Mouse (Mus musculus): ENCODE data around the gene Sash1. TPM values are rescaled to one million over a fixed set of nuclear protein-coding genes. Genes with fewer than 3 reads are reported as not detected.

Sash1 gene
- total and polyA plus RNA-seq, 3 experiments = 0.09 to 0.59 (median 0.24) TPM

DNA sequence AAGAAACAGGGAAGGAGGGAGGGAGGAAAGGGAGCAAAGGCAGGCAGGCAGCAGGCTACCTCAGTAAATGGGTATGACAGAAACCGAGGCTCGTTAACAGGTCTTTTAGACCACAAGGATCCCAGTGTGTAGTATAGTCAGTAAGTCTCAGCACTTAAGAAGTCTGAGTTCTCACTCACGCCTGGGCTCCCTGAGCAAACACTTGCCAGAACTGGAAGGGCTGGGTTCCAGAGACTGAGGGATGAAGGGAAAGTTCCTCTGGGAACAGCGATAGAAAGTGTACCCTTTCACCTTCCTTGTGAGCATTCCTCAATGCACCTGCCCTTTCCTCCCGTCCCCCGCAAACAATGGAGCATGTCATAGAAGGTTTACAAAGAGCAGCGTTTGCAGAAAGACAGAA is 16.5 kb upstream of the Sash1 start:
- Histone ChIP-seq H3K27ac (ENCODE audit: insufficient read depth, low read depth) (no peak overlapping the region), H3K9ac (ENCODE audit: insufficient read depth, low read depth) (no peak overlapping the region), H3K4me2 (ENCODE audit: insufficient read depth, low read depth, poor library complexity, severe bottlenecking) (no peak overlapping the region), H3K36me3 (replicated peaks in 1 of 2; ENCODE audit: control insufficient read depth in 1 of 2, insufficient read depth in 1 of 2, low read length in 1 of 2) (no peaks in the 10 kb centered on the region), H3K4me3 (replicated peaks in 1 of 3; ENCODE audit: low read depth in 2 of 3, low read length in 2 of 3, poor library complexity in 1 of 3) (no peak overlapping the region), H3K4me1 (ENCODE audit: control insufficient read depth in 1 of 2, insufficient read depth in 2 of 2) (no peaks in the 10 kb centered on the region), H3K27me3 (replicated peaks) (no peaks in the 10 kb centered on the region), H3K79me2 (replicated peaks; ENCODE audit: control insufficient read depth, extremely low read depth, insufficient read depth, poor library complexity, severe bottlenecking) (no peaks in the 10 kb centered on the region), H3K9me3 (replicated peaks; ENCODE audit: low read length) (no peaks in the 10 kb centered on the region)
- TF ChIP-seq TBP (conservative IDR thresholded peaks at IDR 0.05; ENCODE audit: low read depth, low read length) (no peak), KAT2A (IDR thresholded peaks at IDR 0.05; ENCODE audit: insufficient replicate concordance, low read length) (no peak), ELF1 (IDR thresholded peaks at IDR 0.05; ENCODE audit: low read depth, low read length) (no peak), RAD21 (IDR thresholded peaks at IDR 0.05; ENCODE audit: low read depth, low read length) (no peak), SIN3A (IDR thresholded peaks at IDR 0.05; ENCODE audit: low read length) (no peak), MAX (IDR thresholded peaks at IDR 0.05; ENCODE audit: low read length) (no peak), CHD2 (IDR thresholded peaks at IDR 0.05; ENCODE audit: low read length) (no peak)
- in situ Hi-C loops (cut with MboI; ENCODE audit: low pct_ligation_motif_present, low pct_unique_long_range_greater_than_20kb, low sequenced_read_pairs) (no loop called here), dilution Hi-C loops (cut with MboI; ENCODE audit: extremely low pct_ligation_motif_present, extremely low pct_unique_long_range_greater_than_20kb, low sequenced_read_pairs) (no loop called here)
- DNase-seq (ENCODE audit: extremely low read depth) = no peak

DNA sequence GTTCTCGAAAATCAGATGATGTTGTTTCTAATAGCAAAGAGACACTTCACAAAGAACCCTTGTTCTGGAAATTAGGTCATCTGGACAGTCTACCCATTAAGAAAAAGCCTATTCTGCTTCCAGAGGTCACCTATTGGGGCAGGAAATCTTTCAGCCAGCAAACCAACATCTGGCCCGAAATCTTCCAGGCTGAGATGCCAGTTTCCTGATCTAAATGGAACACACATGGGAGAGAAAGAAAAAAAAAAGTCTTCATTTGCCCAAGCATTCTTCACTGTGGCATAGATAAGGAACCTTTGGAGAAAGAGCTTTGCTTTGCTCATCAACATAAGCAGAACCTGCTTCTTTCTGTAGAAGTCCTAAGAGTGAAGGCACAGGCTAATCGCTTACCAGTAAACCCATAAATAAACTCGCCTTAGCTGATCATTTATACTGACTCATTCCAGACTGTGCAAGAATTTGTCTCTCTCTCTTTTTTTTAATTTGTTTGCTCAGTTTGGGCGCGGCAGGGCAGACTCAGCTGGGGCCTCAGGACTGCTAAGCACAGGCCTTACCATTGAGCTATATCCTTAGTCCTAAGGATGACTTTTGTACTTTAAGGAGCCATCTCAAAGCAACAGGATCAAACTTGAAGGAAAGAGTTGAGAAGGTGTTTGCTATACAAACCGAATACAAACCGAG is 13.1 kb upstream of the Sash1 start:
- DNase-seq (ENCODE audit: extremely low read depth) = no peak
- Histone ChIP-seq H3K79me2 (replicated peaks; ENCODE audit: control insufficient read depth, extremely low read depth, insufficient read depth, poor library complexity, severe bottlenecking) (no peaks in the 10 kb centered on the region), H3K4me3 (replicated peaks in 1 of 3; ENCODE audit: low read depth in 2 of 3, low read length in 2 of 3, poor library complexity in 1 of 3) (no peak overlapping the region), H3K36me3 (replicated peaks in 1 of 2; ENCODE audit: control insufficient read depth in 1 of 2, insufficient read depth in 1 of 2, low read length in 1 of 2) (no peaks in the 10 kb centered on the region), H3K27ac (ENCODE audit: insufficient read depth, low read depth) (no peak overlapping the region), H3K9me3 (replicated peaks; ENCODE audit: low read length) (no peaks in the 10 kb centered on the region), H3K4me1 (ENCODE audit: control insufficient read depth in 1 of 2, insufficient read depth in 2 of 2) (no peaks in the 10 kb centered on the region), H3K27me3 (replicated peaks) (no peaks in the 10 kb centered on the region), H3K9ac (ENCODE audit: insufficient read depth, low read depth) (no peak overlapping the region), H3K4me2 (ENCODE audit: insufficient read depth, low read depth, poor library complexity, severe bottlenecking) (no peak overlapping the region)
- dilution Hi-C loops (cut with MboI; ENCODE audit: extremely low pct_ligation_motif_present, extremely low pct_unique_long_range_greater_than_20kb, low sequenced_read_pairs) = no loop called here
- in situ Hi-C loops (cut with MboI; ENCODE audit: low pct_ligation_motif_present, low pct_unique_long_range_greater_than_20kb, low sequenced_read_pairs) = no loop called here
- no peak for TF ChIP-seq CHD2 (IDR thresholded peaks at IDR 0.05; ENCODE audit: low read length)

DNA sequence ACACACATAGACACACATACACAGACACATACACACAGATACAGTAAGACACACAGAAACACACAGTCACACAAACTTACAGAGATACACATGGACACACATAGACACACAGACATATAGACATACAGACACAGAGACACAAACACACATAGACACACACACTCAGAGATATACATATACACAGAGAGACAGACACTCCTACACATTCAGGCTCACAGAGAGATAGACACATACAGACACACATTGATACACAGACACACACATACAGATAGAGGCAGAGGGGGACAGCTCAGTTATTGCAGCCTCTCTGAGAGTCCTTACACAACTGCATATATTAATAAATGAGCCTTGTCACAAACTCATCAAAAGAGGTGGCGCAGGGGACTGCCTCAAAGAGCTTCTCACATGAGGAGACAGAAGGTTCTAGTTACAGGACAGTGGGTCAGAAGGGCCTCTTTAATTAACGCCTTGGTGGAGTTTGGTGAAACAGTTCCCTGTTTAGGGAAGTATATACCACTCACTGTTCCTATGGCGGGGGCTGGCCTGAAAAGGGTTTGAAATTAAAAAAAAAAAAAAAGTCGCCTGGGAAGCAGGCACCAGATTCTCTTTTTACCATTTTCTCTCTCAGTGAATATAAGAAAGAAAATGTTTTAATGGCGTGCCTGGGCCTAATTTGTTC is 12.4 kb upstream of the Sash1 start:
- no peak overlapping the region for H3K9ac ChIP-seq (ENCODE audit: insufficient read depth, low read depth)
- no peak overlapping the region for H3K27ac ChIP-seq (ENCODE audit: insufficient read depth, low read depth)
- in situ Hi-C loops (cut with MboI; ENCODE audit: low pct_ligation_motif_present, low pct_unique_long_range_greater_than_20kb, low sequenced_read_pairs) (no loop called here), dilution Hi-C loops (cut with MboI; ENCODE audit: extremely low pct_ligation_motif_present, extremely low pct_unique_long_range_greater_than_20kb, low sequenced_read_pairs) (no loop called here)
- no peak for DNase-seq (ENCODE audit: extremely low read depth)
- no peak overlapping the region for H3K4me2 ChIP-seq (ENCODE audit: insufficient read depth, low read depth, poor library complexity, severe bottlenecking)
- H3K27me3 ChIP-seq (replicated peaks) = no peaks in the 10 kb centered on the region
- no peak for TF ChIP-seq HCFC1 (IDR thresholded peaks at IDR 0.05; ENCODE audit: low read depth, low read length)
- no peak for TF ChIP-seq NELFE (IDR thresholded peaks at IDR 0.05; ENCODE audit: low read depth, low read length)
- no peak for TF ChIP-seq TCF12 (IDR thresholded peaks at IDR 0.05; ENCODE audit: low read depth, low read length)
- TF ChIP-seq NRF1 (IDR thresholded peaks at IDR 0.05; ENCODE audit: low read depth, low read length) = no peak
- no peak for TF ChIP-seq MXI1 (IDR thresholded peaks at IDR 0.05; ENCODE audit: low read depth, low read length)
- no peak for TF ChIP-seq JUN (IDR thresholded peaks at IDR 0.05; ENCODE audit: insufficient read depth, low read depth, low read length)
- TF ChIP-seq ZC3H11A (IDR thresholded peaks at IDR 0.05; ENCODE audit: low read depth, low read length) = no peak
- no peak for TF ChIP-seq ZNF384 (IDR thresholded peaks at IDR 0.05; ENCODE audit: low read depth, low read length)
- no peak for TF ChIP-seq PAX5 (IDR thresholded peaks at IDR 0.05; ENCODE audit: low read length)
- TF ChIP-seq USF2 (conservative IDR thresholded peaks at IDR 0.05; ENCODE audit: low read depth, low read length) = no peak
- TF ChIP-seq POLR2AphosphoS2 (IDR thresholded peaks at IDR 0.05; ENCODE audit: low read depth, low read length) = no peak
- no peak for TF ChIP-seq KAT2A (IDR thresholded peaks at IDR 0.05; ENCODE audit: insufficient replicate concordance, low read length)
- no peak for TF ChIP-seq E2F4 (IDR thresholded peaks at IDR 0.05; ENCODE audit: insufficient replicate concordance, low read depth, low read length)
- TF ChIP-seq SMC3 (IDR thresholded peaks at IDR 0.05; ENCODE audit: low read depth, low read length) = no peak
- no peak for TF ChIP-seq MAFK (IDR thresholded peaks at IDR 0.05; ENCODE audit: insufficient replicate concordance, low read length)
- no peak for TF ChIP-seq ELF1 (IDR thresholded peaks at IDR 0.05; ENCODE audit: low read depth, low read length)
- TF ChIP-seq RCOR1 (conservative IDR thresholded peaks at IDR 0.05; ENCODE audit: low read depth, low read length) = no peak
- no peak for TF ChIP-seq JUND (conservative IDR thresholded peaks at IDR 0.05; ENCODE audit: low read depth, low read length)
- H3K79me2 ChIP-seq (replicated peaks; ENCODE audit: control insufficient read depth, extremely low read depth, insufficient read depth, poor library complexity, severe bottlenecking) = no peaks in the 10 kb centered on the region
- no peaks in the 10 kb centered on the region for H3K4me1 ChIP-seq (ENCODE audit: control insufficient read depth in 1 of 2, insufficient read depth in 2 of 2)
- H3K4me3 ChIP-seq (replicated peaks in 1 of 3; ENCODE audit: low read depth in 2 of 3, low read length in 2 of 3, poor library complexity in 1 of 3) = no peak overlapping the region
- H3K9me3 ChIP-seq (replicated peaks; ENCODE audit: low read length) = no peaks in the 10 kb centered on the region
- no peaks in the 10 kb centered on the region for H3K36me3 ChIP-seq (replicated peaks in 1 of 2; ENCODE audit: control insufficient read depth in 1 of 2, insufficient read depth in 1 of 2, low read length in 1 of 2)

Measured in CH12.LX (cell line).